Mouse (Mus musculus): Measurements from ENCODE around the gene Babam1.

DNA sequence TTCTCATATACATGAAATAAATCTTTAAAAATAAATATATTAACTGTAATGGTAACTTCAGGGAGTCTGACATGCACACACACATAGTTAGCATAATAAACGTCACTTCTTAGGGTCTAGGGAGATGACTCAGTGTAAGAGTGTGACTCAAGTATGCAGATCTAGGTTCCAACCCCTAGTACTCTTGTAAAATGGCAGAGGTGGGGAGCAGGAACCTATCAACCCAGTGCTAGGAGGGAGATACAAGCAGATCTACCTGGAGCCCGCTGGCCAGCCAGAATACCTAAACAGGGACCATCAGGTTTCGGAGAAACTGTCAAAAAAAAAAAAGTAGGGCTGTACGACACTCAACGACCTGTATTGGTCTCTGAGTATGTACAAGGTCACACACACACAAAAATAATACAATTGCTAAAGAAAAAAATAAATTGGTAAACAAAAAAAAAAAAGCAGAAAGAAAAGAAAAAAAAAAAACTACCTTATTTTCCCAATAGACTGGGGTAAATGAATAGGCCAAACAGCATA lies 25.9 kb upstream of the Babam1 start:
- TF ChIP-seq CTCF (IDR thresholded peaks at IDR 0.05; ENCODE audit: control insufficient read depth, insufficient read depth, insufficient replicate concordance, low read depth, low read length) (no peak), POLR2A (IDR thresholded peaks at IDR 0.05; ENCODE audit: control insufficient read depth, low read depth, low read length) (no peak)
